Mouse (Mus musculus): ENCODE results near the gene Klhl21. TPM values are rescaled to one million over a fixed set of nuclear protein-coding genes. Genes with fewer than 3 reads are reported as not detected.

The Klhl21 gene
- polyA plus RNA-seq, 1 experiment: 33.8 TPM

DNA sequence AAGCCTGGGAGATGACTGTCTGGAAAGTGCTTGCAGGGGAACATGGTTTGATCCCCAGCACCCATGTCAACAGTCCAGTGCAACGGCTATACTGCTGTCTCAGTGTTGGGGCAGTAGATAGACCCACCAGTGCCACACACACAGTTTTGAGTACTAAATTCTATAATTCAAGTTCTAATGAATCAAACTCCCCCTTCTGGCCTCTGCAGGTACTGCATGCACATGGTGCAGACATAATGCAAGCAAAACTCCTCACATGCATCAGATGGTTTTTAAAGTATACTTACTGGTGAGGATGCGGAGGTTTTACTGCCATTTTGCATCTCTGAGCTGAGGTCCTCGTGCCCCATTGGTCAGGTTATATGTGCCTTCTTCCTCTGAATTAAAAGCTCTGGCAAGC, 33.2 kb upstream of the Klhl21 start:
- Histone ChIP-seq H3K36me3 (ENCODE audit: control insufficient read depth, insufficient read depth, low read length) (no peaks in the 10 kb centered on the region; the same call in 1 of the 2 replicates), H3K4me1 (replicated peaks; ENCODE audit: control insufficient read depth, insufficient read depth, low read length) (peaks cover 4% of the 10 kb centered on the region), H3K27ac (ENCODE audit: control insufficient read depth, insufficient read depth, low read length) (no peak overlapping the region), H3K27me3 (ENCODE audit: control insufficient read depth, insufficient read depth, low read length) (no peaks in the 10 kb centered on the region), H3K4me3 (ENCODE audit: control insufficient read depth, insufficient read depth, low read length) (no peak overlapping the region)
- WGBS: 97% methylated on average over 3 of the region's 3 CpGs
- TF ChIP-seq CTCF (IDR thresholded peaks at IDR 0.05; ENCODE audit: borderline replicate concordance, control insufficient read depth, extremely low read depth, insufficient read depth, low read length, poor library complexity) (no peak), POLR2A (IDR thresholded peaks at IDR 0.05; ENCODE audit: control insufficient read depth, extremely low read depth, insufficient read depth, low read length, poor library complexity) (no peak)
- peak; percentile 39 for DNase-seq

DNA sequence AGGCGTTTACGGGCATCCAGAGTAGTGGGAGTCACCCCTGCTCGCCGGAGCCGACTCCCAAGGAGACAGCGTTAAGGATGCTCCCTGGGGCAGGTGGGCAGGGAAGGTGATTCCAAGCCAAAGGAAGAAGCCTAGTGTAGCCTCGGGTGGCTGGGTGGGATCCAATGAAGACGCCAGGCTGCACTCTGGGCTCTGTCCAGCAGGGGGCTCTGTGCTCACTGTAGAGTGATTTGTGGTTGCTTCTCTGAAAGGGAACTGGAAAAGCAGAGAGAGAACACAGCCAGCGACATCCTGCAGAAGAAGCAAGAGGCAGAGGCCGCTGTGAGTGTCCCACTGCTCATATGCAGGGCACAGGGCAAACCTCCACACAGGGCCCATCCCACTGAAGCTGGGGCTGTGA, 30.9 kb upstream of the Klhl21 start:
- no peaks in the 10 kb centered on the region for H3K27me3 ChIP-seq (ENCODE audit: control insufficient read depth, insufficient read depth, low read length)
- no peak overlapping the region for H3K27ac ChIP-seq (ENCODE audit: control insufficient read depth, insufficient read depth, low read length)
- no peak overlapping the region for H3K4me3 ChIP-seq (ENCODE audit: control insufficient read depth, insufficient read depth, low read length)
- WGBS: 45% methylated on average over 10 of the region's 10 CpGs
- H3K36me3 ChIP-seq (ENCODE audit: control insufficient read depth, insufficient read depth, low read length): no peaks in the 10 kb centered on the region; the same call in 1 of the 2 replicates
- DNase-seq: peak; percentile 87
- H3K4me1 ChIP-seq (replicated peaks; ENCODE audit: control insufficient read depth, insufficient read depth, low read length): peaks cover 4% of the 10 kb centered on the region
- TF ChIP-seq POLR2A (IDR thresholded peaks at IDR 0.05; ENCODE audit: control insufficient read depth, extremely low read depth, insufficient read depth, low read length, poor library complexity): no peak
- peak; percentile 89 for TF ChIP-seq CTCF (IDR thresholded peaks at IDR 0.05; ENCODE audit: borderline replicate concordance, control insufficient read depth, extremely low read depth, insufficient read depth, low read length, poor library complexity)

DNA sequence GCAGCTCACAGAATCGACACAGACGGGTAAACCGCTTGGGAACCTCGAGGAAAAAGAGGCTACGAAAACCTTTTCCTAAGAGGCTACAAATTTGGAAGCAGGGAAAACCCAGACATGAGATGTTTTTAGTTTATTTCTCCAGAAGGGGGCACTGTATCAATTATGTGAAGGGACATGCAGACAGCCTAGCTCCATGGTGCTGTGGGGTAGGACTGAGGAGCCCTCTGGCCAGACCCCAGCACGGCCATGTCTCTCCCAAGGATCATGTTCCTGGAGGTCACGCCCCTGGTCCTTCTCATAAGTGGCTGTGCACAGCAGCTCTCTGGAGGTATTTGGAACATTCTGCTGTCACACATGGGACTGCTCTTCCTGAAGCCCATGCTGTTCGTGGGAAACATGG, 27.9 kb upstream of the Klhl21 start:
- no peak overlapping the region for H3K4me3 ChIP-seq (ENCODE audit: control insufficient read depth, insufficient read depth, low read length)
- no peaks in the 10 kb centered on the region for H3K36me3 ChIP-seq (ENCODE audit: control insufficient read depth, insufficient read depth, low read length)
- DNase-seq: no peak
- H3K27me3 ChIP-seq (ENCODE audit: control insufficient read depth, insufficient read depth, low read length): no peaks in the 10 kb centered on the region
- 89% methylated on average over 8 of the region's 8 CpGs for WGBS
- peaks cover 4% of the 10 kb centered on the region for H3K4me1 ChIP-seq (replicated peaks; ENCODE audit: control insufficient read depth, insufficient read depth, low read length)
- TF ChIP-seq CTCF (IDR thresholded peaks at IDR 0.05; ENCODE audit: borderline replicate concordance, control insufficient read depth, extremely low read depth, insufficient read depth, low read length, poor library complexity): no peak
- no peak overlapping the region for H3K27ac ChIP-seq (ENCODE audit: control insufficient read depth, insufficient read depth, low read length)

DNA sequence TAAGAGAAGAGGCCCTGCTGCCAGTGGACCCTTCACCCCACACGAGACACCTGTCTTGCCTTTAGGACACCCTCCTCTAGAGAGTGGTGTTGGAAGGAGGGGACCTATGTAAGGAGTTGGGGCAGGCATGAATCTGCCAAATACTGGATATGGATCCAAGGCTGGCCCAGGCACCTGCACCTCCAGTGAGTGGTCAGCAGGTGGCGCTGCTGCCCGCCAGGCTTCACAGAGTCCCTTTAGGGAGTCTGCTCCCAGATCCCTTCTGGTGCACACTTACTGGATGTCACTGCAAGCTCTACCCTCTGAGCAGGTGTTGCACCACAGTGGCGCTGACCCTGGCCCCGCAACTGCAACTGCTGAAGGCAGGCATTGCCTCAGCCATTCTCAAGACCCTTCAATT, 27.2 kb upstream of the Klhl21 start:
- H3K36me3 ChIP-seq (ENCODE audit: control insufficient read depth, insufficient read depth, low read length): no peaks in the 10 kb centered on the region
- WGBS: 26% methylated on average over 5 of the region's 5 CpGs
- DNase-seq: peak; percentile 78
- no peaks in the 10 kb centered on the region for H3K27me3 ChIP-seq (ENCODE audit: control insufficient read depth, insufficient read depth, low read length)
- H3K27ac ChIP-seq (ENCODE audit: control insufficient read depth, insufficient read depth, low read length): no peak overlapping the region
- no peak overlapping the region for H3K4me3 ChIP-seq (ENCODE audit: control insufficient read depth, insufficient read depth, low read length)
- TF ChIP-seq CTCF (IDR thresholded peaks at IDR 0.05; ENCODE audit: borderline replicate concordance, control insufficient read depth, extremely low read depth, insufficient read depth, low read length, poor library complexity) (peak; percentile 98), POLR2A (IDR thresholded peaks at IDR 0.05; ENCODE audit: control insufficient read depth, extremely low read depth, insufficient read depth, low read length, poor library complexity) (no peak)
- H3K4me1 ChIP-seq (replicated peaks; ENCODE audit: control insufficient read depth, insufficient read depth, low read length): peaks cover 11% of the 10 kb centered on the region

DNA sequence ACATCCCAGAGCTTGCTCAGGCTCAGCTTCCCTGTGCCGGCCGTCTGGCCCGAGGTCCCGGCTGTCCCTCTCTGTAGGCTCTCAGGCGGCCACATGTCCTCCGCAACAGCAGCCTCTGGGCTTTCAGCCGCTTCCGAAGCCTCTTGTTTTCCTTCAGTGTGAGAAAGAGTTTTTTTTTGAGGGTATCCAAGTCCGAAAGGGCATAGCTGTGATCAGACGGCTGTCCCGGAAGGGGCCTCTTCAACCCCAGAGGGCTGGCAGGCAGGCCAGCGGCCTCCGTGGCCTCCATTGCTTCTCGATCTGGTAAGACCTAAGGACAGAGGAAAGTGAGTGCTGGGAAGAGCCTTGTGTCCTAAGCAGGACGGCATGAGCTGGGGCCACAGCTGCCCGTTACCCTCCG, 25.6 kb upstream of the Klhl21 start:
- TF ChIP-seq CTCF (IDR thresholded peaks at IDR 0.05; ENCODE audit: borderline replicate concordance, control insufficient read depth, extremely low read depth, insufficient read depth, low read length, poor library complexity) (no peak), POLR2A (IDR thresholded peaks at IDR 0.05; ENCODE audit: control insufficient read depth, extremely low read depth, insufficient read depth, low read length, poor library complexity) (no peak)
- no peaks in the 10 kb centered on the region for H3K27me3 ChIP-seq (ENCODE audit: control insufficient read depth, insufficient read depth, low read length)
- H3K27ac ChIP-seq (ENCODE audit: control insufficient read depth, insufficient read depth, low read length): no peak overlapping the region
- H3K4me1 ChIP-seq (replicated peaks; ENCODE audit: control insufficient read depth, insufficient read depth, low read length): peaks cover 21% of the 10 kb centered on the region
- DNase-seq: no peak
- H3K4me3 ChIP-seq (ENCODE audit: control insufficient read depth, insufficient read depth, low read length): no peak overlapping the region
- 95% methylated on average over 17 of the region's 17 CpGs for WGBS
- H3K36me3 ChIP-seq (ENCODE audit: control insufficient read depth, insufficient read depth, low read length): no peaks in the 10 kb centered on the region

DNA sequence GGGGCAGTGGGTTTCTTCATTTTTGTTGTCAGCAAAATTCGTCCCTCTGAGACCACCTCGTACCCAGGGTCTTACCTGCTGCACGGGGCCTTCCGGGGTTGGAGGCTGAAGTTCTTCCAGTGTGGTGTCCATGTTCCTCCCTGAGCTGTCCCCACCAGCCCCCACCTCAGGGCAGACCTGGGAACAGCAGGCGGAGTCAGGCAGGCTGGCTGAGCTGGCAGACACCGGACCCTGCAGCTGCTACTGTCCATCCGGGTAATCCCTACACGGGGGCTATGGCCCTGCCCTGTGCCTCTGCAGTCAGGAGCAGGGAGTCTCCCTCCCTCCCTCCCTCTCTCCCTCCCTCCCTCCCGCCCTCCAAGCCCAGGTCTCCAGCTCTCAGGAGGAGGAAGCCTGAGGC, 25.0 kb upstream of the Klhl21 start:
- Histone ChIP-seq H3K4me1 (replicated peaks; ENCODE audit: control insufficient read depth, insufficient read depth, low read length) (peaks cover 24% of the 10 kb centered on the region), H3K27me3 (ENCODE audit: control insufficient read depth, insufficient read depth, low read length) (no peaks in the 10 kb centered on the region), H3K36me3 (ENCODE audit: control insufficient read depth, insufficient read depth, low read length) (no peaks in the 10 kb centered on the region), H3K4me3 (ENCODE audit: control insufficient read depth, insufficient read depth, low read length) (no peak overlapping the region), H3K27ac (ENCODE audit: control insufficient read depth, insufficient read depth, low read length) (no peak overlapping the region)
- no peak for TF ChIP-seq CTCF (IDR thresholded peaks at IDR 0.05; ENCODE audit: borderline replicate concordance, control insufficient read depth, extremely low read depth, insufficient read depth, low read length, poor library complexity)
- no peak for TF ChIP-seq POLR2A (IDR thresholded peaks at IDR 0.05; ENCODE audit: control insufficient read depth, extremely low read depth, insufficient read depth, low read length, poor library complexity)
- 82% methylated on average over 9 of the region's 9 CpGs for WGBS
- DNase-seq: no peak

DNA sequence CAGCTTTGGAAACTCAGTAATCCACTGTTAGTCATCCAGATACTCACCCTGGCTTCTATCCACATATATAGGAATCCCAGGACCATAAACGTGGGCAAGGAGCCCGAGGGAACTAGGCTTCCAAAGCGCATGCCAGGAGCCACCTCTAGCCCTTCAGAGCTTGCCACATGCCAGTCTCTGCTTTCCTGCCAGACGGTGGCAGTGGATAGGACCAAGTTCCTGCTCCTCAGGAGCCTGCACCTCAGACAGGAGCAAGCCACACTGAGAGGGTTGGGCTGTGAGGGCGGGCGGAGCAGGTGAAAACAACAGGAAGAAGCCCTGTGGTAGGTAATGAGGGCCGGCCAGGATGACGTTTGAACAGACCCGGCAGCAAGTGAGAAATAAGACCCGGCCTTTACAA, 22.7 kb upstream of the Klhl21 start:
- Histone ChIP-seq H3K36me3 (ENCODE audit: control insufficient read depth, insufficient read depth, low read length) (peaks cover under 1% of the 10 kb centered on the region; the same call in 1 of the 2 replicates), H3K4me1 (replicated peaks; ENCODE audit: control insufficient read depth, insufficient read depth, low read length) (peaks cover 29% of the 10 kb centered on the region)
- 58% methylated on average over 10 of the region's 10 CpGs for WGBS

More for the DNA sequence above, 22.7 kb upstream of the Klhl21 start:
- no peak for TF ChIP-seq CTCF (IDR thresholded peaks at IDR 0.05; ENCODE audit: borderline replicate concordance, control insufficient read depth, extremely low read depth, insufficient read depth, low read length, poor library complexity)
- no peak for TF ChIP-seq POLR2A (IDR thresholded peaks at IDR 0.05; ENCODE audit: control insufficient read depth, extremely low read depth, insufficient read depth, low read length, poor library complexity)
- DNase-seq: no peak
- H3K4me3 ChIP-seq (ENCODE audit: control insufficient read depth, insufficient read depth, low read length): no peak overlapping the region
- H3K27me3 ChIP-seq (ENCODE audit: control insufficient read depth, insufficient read depth, low read length): no peaks in the 10 kb centered on the region
- H3K27ac ChIP-seq (ENCODE audit: control insufficient read depth, insufficient read depth, low read length): no peak overlapping the region
